Mouse (Mus musculus) kidney, embryonic 16.5 days (tissue): ENCODE data around the gene Nme6. TPM values are rescaled to one million over a fixed set of nuclear protein-coding genes. Genes with fewer than 3 reads are reported as not detected.
A peak's percentile ranks its signal among the peaks of the same experiment; 100 is the strongest.

Experiments
- ATAC-seq: fragments of 200-750 bp; cut with Nextera tagmentation; 2 replicates; pipeline ENCODE4 v1.8.0; 2017; ENCODE audit warnings: moderate TSS enrichment; ENCODE audit not compliant: low FRiP score, low TSS enrichment
- H3K27ac ChIP-seq: fragments of 300-500 bp; sonication (generic); 2 replicates; pipeline ENCODE4 v1.5.1; 2014; ENCODE audit warnings: low read length
- H3K27me3 ChIP-seq: fragments of 300-500 bp; sonication (generic); 2 replicates; pipeline ENCODE4 v1.6.1; 2014; ENCODE audit warnings: low read length, control low read depth, mixed read lengths; ENCODE audit not compliant: insufficient read depth
- H3K36me3 ChIP-seq: fragments of 300-500 bp; sonication (generic); 2 replicates; pipeline ENCODE4 v1.6.1; 2014; ENCODE audit warnings: low read length, control low read depth, mixed read lengths; ENCODE audit not compliant: insufficient read depth
- H3K4me1 ChIP-seq: fragments of 300-500 bp; sonication (generic); 2 replicates; pipeline ENCODE4 v1.6.1; 2014; ENCODE audit warnings: low read length, control low read depth, mixed read lengths; ENCODE audit not compliant: insufficient read depth
- H3K4me2 ChIP-seq: fragments of 300-500 bp; sonication (generic); replicated peaks from 2 replicates; pipeline ENCODE4 v1.6.1; 2014; ENCODE audit warnings: low read depth, low read length
- H3K4me3 ChIP-seq: fragments of 300-500 bp; sonication (generic); 2 replicates; pipeline ENCODE4 v1.5.1; 2014; ENCODE audit warnings: mild to moderate bottlenecking, low read length
- H3K9ac ChIP-seq: fragments of 300-500 bp; sonication (generic); replicated peaks from 2 replicates; pipeline ENCODE4 v1.6.1; 2014; ENCODE audit warnings: low read length
- H3K9me3 ChIP-seq: fragments of 300-500 bp; sonication (generic); 2 replicates; pipeline ENCODE4 v1.6.1; 2016; ENCODE audit warnings: low read length, control low read depth
- WGBS: fragments of 180-500 bp; shearing (Covaris S2); extraction: QIAGEN DNeasy Blood & Tissue Kit; methylation state at CpG from one replicate; pipeline ENCODE4 v1.1.7; 2014; 5-methylcytosine and 5-hydroxymethylcytosine counted together
- polyA plus RNA-seq: library from polyadenylated mRNA; unstranded; fragments of >200 nt; fragmentation: Nextera tagmentation; extraction: Ambion mirVana; gene quantifications from 2 replicates; pipeline ENCODE4 v1.2.1, GENCODE M21; 2015

The Nme6 gene
- polyA plus RNA-seq, 1 experiment from 2014 or later = 77.8 TPM

- 65% methylated on average over 3 of the region's 3 CpGs for WGBS
- ATAC-seq = no peak
- Histone ChIP-seq H3K4me1 (no peaks in the 10 kb centered on the region), H3K27me3 (no peaks in the 10 kb centered on the region), H3K9me3 (no peaks in the 10 kb centered on the region), H3K27ac (no peak overlapping the region), H3K36me3 (no peaks in the 10 kb centered on the region), H3K4me3 (no peak overlapping the region), H3K4me2 (no peak overlapping the region), H3K9ac (no peak overlapping the region; the same call in 1 of the 2 replicates)
These were observed 30.5 kb downstream of the Nme6 start for GRCm38 (mm10) chr9:109863085-109863484.

DNA sequence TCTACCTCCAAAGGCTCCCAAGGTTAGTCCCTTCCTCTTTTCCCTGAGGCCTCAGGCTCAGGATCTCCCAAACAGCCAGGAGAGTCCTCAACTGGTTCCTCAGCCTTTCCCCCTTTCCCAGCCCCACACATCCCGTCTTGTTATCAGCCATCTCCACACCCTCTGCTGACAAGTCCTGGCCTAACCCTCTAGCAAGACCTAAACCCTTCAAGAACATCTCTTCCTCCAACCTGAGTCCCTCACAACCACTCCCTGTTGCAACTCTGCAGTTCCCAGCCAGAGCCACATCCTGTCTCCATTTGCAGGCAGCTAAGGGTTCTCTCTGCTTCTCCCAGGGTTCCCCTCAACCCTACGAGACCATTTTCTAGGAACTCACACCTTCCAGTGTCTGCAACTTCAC, 33.7 kb downstream of the Nme6 start:
- Histone ChIP-seq H3K4me1 (0 out of 2 replicates have a peak, but pooled peaks cover 6% of the 10 kb centered on the region), H3K4me2 (no peak overlapping the region), H3K4me3 (no peak overlapping the region), H3K27me3 (no peaks in the 10 kb centered on the region), H3K9me3 (no peaks in the 10 kb centered on the region), H3K9ac (no peak overlapping the region), H3K36me3 (no peaks in the 10 kb centered on the region), H3K27ac (no peak overlapping the region)
- WGBS = 64% methylated on average over 2 of the region's 2 CpGs
- no peak for ATAC-seq

DNA sequence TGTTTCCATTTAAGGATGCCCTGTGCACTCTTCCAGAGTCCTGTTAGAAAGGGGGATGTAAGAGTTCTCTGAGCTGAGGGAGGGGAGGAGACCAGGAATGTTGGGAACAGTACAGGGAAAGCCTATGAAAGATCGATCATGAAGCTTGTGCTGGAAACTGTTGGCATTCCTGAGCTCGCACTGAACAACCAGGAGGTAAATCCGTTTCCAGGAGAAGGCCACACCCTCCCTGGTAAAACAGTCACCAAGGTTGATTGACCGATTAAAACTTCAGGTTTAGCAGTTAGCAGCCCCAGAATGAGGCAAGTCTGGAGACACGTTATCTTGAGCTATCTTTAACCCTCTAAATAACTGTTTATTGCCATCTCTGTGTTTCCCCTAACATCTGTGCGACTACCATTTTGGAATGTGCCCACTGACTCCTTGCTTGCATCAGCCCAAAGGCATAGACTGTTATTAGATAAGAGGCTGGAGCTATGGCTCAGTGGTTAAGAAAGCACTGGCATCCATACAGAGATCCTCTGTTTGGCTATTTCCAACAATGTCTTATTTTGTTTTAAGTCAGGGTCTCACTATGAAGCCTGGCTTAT, 38.5 kb downstream of the Nme6 start:
- Histone ChIP-seq H3K27me3 (no peaks in the 10 kb centered on the region), H3K36me3 (no peaks in the 10 kb centered on the region), H3K9me3 (no peaks in the 10 kb centered on the region), H3K4me1 (0 out of 2 replicates have a peak, but pooled peaks cover 10% of the 10 kb centered on the region), H3K9ac (no peak overlapping the region), H3K4me3 (no peak overlapping the region), H3K4me2 (peak overlapping the region; percentile 36), H3K27ac (peak overlapping the region; percentile 61; the same call in 1 of the 2 replicates)
- WGBS = 28% methylated on average over 6 of the region's 6 CpGs
- no peak for ATAC-seq

GRCm38 (mm10) chr9:109874797-109875691, 42.5 kb downstream of the Nme6 start, which contains the start of gene Cdc25a:
TSS of gene Cdc25a (plus strand) at chr9:109875579.
- peak within 1 kb of the TSS; percentile 81 for H3K4me2 ChIP-seq
- H3K27me3 ChIP-seq = no peaks in the 10 kb centered on the region
- no peaks in the 10 kb centered on the region for H3K9me3 ChIP-seq
- H3K4me1 ChIP-seq = peaks cover 22% of the 10 kb centered on the region
- H3K27ac ChIP-seq = peak within 1 kb of the TSS; percentile 94
- ATAC-seq = peak; percentile 94
- H3K9ac ChIP-seq = peak within 1 kb of the TSS; percentile 93
- H3K36me3 ChIP-seq = peaks cover 24% of the 10 kb centered on the region
- H3K4me3 ChIP-seq = peak within 1 kb of the TSS; percentile 81
- 7% methylated on average over 33 of the region's 33 CpGs for WGBS

DNA sequence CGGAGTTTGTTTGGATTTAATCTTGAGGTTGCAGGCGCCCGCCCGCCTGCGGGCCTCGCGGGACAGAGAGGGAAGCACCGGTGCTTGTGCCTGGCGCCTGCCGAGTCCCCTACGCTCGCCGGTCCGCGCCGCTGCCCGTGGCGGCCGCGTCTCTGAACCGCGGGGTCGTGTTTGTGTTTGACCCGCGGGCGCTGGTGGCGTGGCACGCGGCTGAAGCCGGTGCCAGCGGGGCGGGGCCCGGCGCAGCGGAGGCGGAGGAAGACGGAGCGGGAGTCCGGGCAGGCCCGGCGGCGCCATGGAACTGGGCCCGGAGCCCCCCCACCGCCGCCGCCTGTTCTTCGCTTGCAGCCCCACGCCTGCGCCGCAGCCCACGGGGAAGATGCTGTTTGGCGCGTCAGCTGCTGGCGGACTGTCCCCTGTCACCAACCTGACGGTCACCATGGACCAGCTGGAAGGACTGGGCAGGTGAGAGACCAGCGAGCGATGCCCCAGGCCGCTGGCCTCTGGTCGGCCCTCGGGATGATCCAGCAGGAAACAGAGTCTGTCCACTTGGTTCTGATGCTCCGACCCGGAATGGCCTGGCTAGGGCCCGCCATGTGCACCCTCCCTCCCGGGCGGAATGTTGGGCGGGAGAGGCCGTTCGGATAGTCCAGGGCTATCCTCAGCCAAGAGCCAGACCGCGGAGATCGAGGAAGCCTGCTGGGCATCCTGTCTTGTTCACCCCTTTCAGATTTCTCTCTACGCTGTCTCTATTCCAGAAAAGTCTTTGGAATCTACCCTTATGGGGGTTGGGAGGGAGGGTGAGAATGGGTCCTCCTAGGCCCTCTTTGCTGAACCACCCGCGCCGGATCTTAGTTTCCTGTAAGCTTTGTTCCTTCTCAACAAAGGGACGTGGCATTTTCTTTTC, 43.4 kb downstream of the Nme6 start:
- under 1% methylated on average over 76 of the region's 76 CpGs for WGBS
- Histone ChIP-seq H3K9ac (peak overlapping the region; percentile 93), H3K27me3 (no peaks in the 10 kb centered on the region), H3K27ac (peak overlapping the region; percentile 94), H3K4me1 (peaks cover 17% of the 10 kb centered on the region), H3K9me3 (no peaks in the 10 kb centered on the region), H3K4me2 (peak overlapping the region; percentile 81), H3K4me3 (peak overlapping the region; percentile 81), H3K36me3 (peaks cover 32% of the 10 kb centered on the region)
- ATAC-seq = peak; percentile 71

DNA sequence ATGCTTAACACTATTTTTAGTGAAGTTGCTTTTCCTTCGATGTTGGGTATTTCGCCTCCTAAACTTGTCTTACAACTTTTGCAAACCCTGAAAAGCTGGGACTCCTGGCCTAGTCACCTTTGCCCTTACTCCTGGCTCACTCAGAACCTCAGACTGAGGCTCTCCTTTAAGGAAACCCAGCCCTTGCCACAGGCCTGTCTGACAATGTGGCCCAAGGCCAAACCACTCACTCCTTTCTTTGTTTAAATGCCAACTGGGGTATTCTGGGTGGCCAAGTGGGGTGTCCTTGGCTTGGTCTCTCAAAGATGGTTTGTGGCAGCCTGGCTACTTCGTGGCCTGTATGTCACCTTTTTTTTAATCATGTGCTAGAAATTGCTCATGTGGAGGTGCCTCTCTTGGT, 44.2 kb downstream of the Nme6 start:
- Histone ChIP-seq H3K36me3 (peaks cover 38% of the 10 kb centered on the region), H3K4me1 (peaks cover 15% of the 10 kb centered on the region), H3K9ac (peak overlapping the region; percentile 93), H3K4me2 (peak overlapping the region; percentile 81), H3K4me3 (peak overlapping the region; percentile 81), H3K27me3 (no peaks in the 10 kb centered on the region), H3K27ac (peak overlapping the region; percentile 94), H3K9me3 (no peaks in the 10 kb centered on the region)
- no peak for ATAC-seq
- 4% methylated on average over 3 of the region's 3 CpGs for WGBS

GRCm38 (mm10) chr9:109877666-109878065, 45.1 kb downstream of the Nme6 start:
- H3K27me3 ChIP-seq = no peaks in the 10 kb centered on the region
- no peak overlapping the region for H3K27ac ChIP-seq
- no peaks in the 10 kb centered on the region for H3K9me3 ChIP-seq
- WGBS = 78% methylated on average over 5 of the region's 5 CpGs
- peaks cover 46% of the 10 kb centered on the region for H3K36me3 ChIP-seq
- H3K4me2 ChIP-seq = peak overlapping the region; percentile 81
- ATAC-seq = no peak
- peak overlapping the region; percentile 93; the same call in 1 of the 2 replicates for H3K9ac ChIP-seq
- H3K4me3 ChIP-seq = peak overlapping the region; percentile 81
- peaks cover 15% of the 10 kb centered on the region for H3K4me1 ChIP-seq

GRCm38 (mm10) chr9:109879305-109879704, 46.8 kb downstream of the Nme6 start:
- H3K27ac ChIP-seq = no peak overlapping the region
- H3K9ac ChIP-seq = no peak overlapping the region
- 88% methylated on average over 1 of the region's 1 CpGs for WGBS
- no peak overlapping the region for H3K4me3 ChIP-seq
- no peak for ATAC-seq
- H3K36me3 ChIP-seq = peaks cover 62% of the 10 kb centered on the region
- peaks cover 15% of the 10 kb centered on the region for H3K4me1 ChIP-seq
- no peak overlapping the region for H3K4me2 ChIP-seq
- H3K27me3 ChIP-seq = no peaks in the 10 kb centered on the region
- H3K9me3 ChIP-seq = no peaks in the 10 kb centered on the region

GRCm38 (mm10) chr9:109886259-109886658, 53.7 kb downstream of the Nme6 start:
- Histone ChIP-seq H3K9me3 (no peaks in the 10 kb centered on the region), H3K4me1 (no peaks in the 10 kb centered on the region), H3K27ac (no peak overlapping the region), H3K4me2 (no peak overlapping the region), H3K9ac (no peak overlapping the region), H3K36me3 (peaks cover 90% of the 10 kb centered on the region), H3K27me3 (no peaks in the 10 kb centered on the region), H3K4me3 (no peak overlapping the region)
- ATAC-seq = no peak
- 64% methylated on average over 4 of the region's 4 CpGs for WGBS
